Mouse (Mus musculus): Measurements from ENCODE around the gene Gm5426. TPM values are rescaled to one million over a fixed set of nuclear protein-coding genes. Genes with fewer than 3 reads are reported as not detected.

Gene Gm5426
- polyA plus RNA-seq, 1 experiment from 2014 or later, result not detected

DNA sequence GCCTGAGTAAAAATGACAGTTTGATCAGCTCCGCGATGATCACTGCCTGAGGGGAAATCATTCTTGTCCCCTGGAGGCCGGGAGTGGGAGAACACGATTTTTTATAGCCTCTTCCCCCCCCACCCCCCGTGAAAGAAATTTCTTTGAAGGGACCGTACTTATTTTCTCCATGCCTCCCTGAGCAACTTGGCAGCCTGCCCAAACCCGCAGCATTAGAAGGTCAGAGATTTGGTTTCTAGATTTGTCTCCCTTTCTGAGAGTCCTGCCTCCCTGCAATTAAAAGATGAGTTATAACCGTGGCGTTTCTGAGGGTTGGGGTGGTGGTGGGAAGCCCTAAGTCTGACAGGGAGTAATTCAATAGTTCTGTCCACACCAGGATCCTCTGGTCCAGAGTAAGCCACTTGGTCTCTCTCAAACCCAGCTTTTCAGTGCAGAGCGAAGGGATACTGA, 11.9 kb downstream of the Gm5426 start:
- no peaks in the 10 kb centered on the region for H3K27me3 ChIP-seq
- no peaks in the 10 kb centered on the region for H3K9me3 ChIP-seq (replicated peaks)
- H3K4me2 ChIP-seq (replicated peaks), result peak overlapping the region; percentile 21; the same call in 1 of the 2 replicates
- H3K4me3 ChIP-seq, result no peak overlapping the region
- H3K27ac ChIP-seq, result 0 out of 2 replicates have a peak overlapping the region, but pooled peaks have one; percentile 18
- peaks cover 8% of the 10 kb centered on the region for H3K4me1 ChIP-seq
- H3K9ac ChIP-seq, result no peak overlapping the region
- H3K36me3 ChIP-seq, result no peaks in the 10 kb centered on the region
- ATAC-seq (ENCODE audit: low FRiP score), result 0 out of 2 replicates have a peak, but pooled peaks have one; percentile 22
- 36% methylated on average over 10 of the region's 10 CpGs for WGBS

DNA sequence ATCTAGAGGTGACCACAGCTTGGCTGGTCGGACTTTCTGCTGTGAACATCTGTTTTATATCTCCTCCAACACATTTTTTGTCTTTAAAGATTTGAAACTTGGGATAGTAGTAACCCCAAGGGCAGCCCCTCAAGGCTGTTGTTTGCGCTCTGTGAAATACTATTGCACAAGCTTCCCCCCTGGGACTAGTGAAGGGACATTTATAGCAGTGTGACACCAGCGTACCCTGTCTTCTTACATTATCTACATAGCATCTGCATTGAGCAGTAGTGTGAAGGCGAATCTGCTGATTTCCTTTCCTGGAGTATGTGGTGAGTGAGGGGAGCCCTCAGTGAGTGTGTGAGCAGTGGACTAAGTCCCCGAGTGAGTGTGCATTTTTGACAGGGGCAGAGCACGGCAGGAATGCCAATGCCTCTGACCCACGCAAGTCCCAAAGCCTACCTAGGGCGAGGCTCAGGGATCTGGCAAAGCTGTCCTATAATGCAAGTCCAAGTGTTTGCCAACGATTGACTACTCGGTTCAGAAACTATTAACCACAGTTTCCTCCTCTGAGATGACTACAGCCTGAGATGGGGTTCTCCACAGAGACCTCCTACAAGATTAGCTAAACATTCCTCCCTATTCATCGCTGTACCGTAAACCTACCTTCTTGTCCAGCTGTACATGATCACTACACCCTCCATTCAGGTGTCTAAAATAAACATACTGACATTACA, 14.2 kb downstream of the Gm5426 start:
- Histone ChIP-seq H3K9ac (no peak overlapping the region), H3K27ac (no peak overlapping the region), H3K9me3 (replicated peaks) (no peaks in the 10 kb centered on the region), H3K4me1 (peaks cover 8% of the 10 kb centered on the region), H3K4me2 (replicated peaks) (no peak overlapping the region), H3K36me3 (no peaks in the 10 kb centered on the region), H3K4me3 (no peak overlapping the region), H3K27me3 (no peaks in the 10 kb centered on the region)
- ATAC-seq (ENCODE audit: low FRiP score), result no peak
- 85% methylated on average over 12 of the region's 12 CpGs for WGBS

GRCm38 (mm10) chr10:96153315-96153714, 16.9 kb downstream of the Gm5426 start:
- Histone ChIP-seq H3K27me3 (no peaks in the 10 kb centered on the region), H3K27ac (no peak overlapping the region), H3K9ac (no peak overlapping the region), H3K4me1 (peaks cover 5% of the 10 kb centered on the region), H3K4me2 (replicated peaks) (no peak overlapping the region), H3K4me3 (no peak overlapping the region), H3K9me3 (replicated peaks) (no peaks in the 10 kb centered on the region), H3K36me3 (no peaks in the 10 kb centered on the region)
- 55% methylated on average over 5 of the region's 5 CpGs for WGBS
- no peak for ATAC-seq (ENCODE audit: low FRiP score)

- H3K9ac ChIP-seq, result no peak overlapping the region
- no peaks in the 10 kb centered on the region for H3K27me3 ChIP-seq
- no peak for ATAC-seq (ENCODE audit: low FRiP score)
- no peak overlapping the region for H3K4me2 ChIP-seq (replicated peaks)
- H3K4me1 ChIP-seq, result no peaks in the 10 kb centered on the region
- no peaks in the 10 kb centered on the region for H3K36me3 ChIP-seq
- H3K9me3 ChIP-seq (replicated peaks), result no peaks in the 10 kb centered on the region
- no peak overlapping the region for H3K4me3 ChIP-seq
- H3K27ac ChIP-seq, result no peak overlapping the region
- WGBS, result 75% methylated on average over 7 of the region's 7 CpGs
These were observed 26.7 kb downstream of the Gm5426 start for GRCm38 (mm10) chr10:96162975-96163706.

DNA sequence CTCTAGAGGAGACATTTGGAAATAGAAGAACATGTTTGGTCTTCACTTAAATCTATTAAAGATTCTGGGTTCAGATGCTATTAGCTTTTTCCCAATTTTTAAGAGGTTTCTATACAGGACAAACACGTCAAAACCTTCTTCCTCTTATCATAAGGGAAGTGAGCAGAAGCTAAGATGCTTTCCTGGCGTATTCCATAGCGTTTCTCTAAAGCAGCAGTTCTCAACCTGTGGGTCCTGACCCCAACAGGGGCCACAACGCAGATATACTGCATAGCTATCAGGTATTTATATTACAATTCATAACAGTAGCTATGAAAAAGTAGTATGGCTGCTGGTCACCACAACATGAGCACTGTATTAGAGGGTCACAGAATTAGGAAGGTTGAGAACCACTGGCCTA, 27.4 kb downstream of the Gm5426 start:
- H3K9ac ChIP-seq, result no peak overlapping the region
- H3K4me2 ChIP-seq (replicated peaks), result no peak overlapping the region
- no peak overlapping the region for H3K4me3 ChIP-seq
- no peaks in the 10 kb centered on the region for H3K27me3 ChIP-seq
- no peaks in the 10 kb centered on the region for H3K9me3 ChIP-seq (replicated peaks)
- no peak for ATAC-seq (ENCODE audit: low FRiP score)
- 90% methylated on average over 4 of the region's 4 CpGs for WGBS
- H3K4me1 ChIP-seq, result no peaks in the 10 kb centered on the region
- no peak overlapping the region for H3K27ac ChIP-seq
- H3K36me3 ChIP-seq, result no peaks in the 10 kb centered on the region

DNA sequence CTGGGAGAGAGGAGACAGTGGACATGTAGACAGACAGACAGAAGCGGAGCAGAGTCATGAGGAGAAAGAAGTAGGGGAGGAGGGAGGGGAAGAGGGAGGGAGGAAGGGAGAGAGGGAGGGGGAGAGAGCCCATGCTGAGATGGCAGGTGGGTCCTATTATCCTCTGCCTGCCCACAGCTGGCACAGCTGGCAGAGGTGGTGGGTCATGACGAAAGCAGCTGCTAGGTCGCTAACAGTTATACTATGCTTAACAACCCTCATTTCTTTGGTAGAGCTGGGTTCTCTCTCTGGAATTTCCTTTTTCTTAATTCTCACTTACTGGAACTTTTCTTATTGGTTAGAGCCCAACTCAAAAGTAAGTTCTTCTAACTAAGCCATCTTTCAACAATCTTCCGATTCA, 28.9 kb downstream of the Gm5426 start:
- 88% methylated on average over 4 of the region's 4 CpGs for WGBS
- no peak overlapping the region for H3K27ac ChIP-seq
- no peak overlapping the region for H3K9ac ChIP-seq
- H3K4me1 ChIP-seq, result no peaks in the 10 kb centered on the region
- H3K9me3 ChIP-seq (replicated peaks), result no peaks in the 10 kb centered on the region
- H3K4me3 ChIP-seq, result no peak overlapping the region
- no peaks in the 10 kb centered on the region for H3K36me3 ChIP-seq
- H3K4me2 ChIP-seq (replicated peaks), result no peak overlapping the region
- no peak for ATAC-seq (ENCODE audit: low FRiP score)
- no peaks in the 10 kb centered on the region for H3K27me3 ChIP-seq

DNA sequence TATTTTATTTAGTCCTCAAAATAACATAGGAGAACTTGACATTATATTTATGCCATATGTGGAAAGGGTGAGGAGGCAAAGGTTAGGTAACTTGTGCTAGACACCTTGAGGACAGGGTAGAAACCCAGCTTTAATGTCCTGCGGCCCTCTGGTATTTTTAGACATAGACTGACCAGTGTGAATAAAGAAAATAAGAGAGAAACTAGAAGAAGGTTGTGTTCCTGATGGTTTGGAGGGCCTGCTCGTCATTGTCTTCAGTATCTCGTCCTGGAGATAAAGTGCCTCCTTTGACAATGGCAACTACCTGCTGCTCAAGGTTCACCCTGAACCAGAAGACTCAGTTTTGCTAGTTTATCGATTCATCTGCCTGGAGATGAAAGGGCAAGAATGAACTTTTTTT, 32.6 kb downstream of the Gm5426 start:
- no peak overlapping the region for H3K4me3 ChIP-seq
- H3K9ac ChIP-seq, result no peak overlapping the region
- ATAC-seq (ENCODE audit: low FRiP score), result no peak
- H3K36me3 ChIP-seq, result no peaks in the 10 kb centered on the region
- no peaks in the 10 kb centered on the region for H3K27me3 ChIP-seq
- whole genome bisulfite sequencing, result 90% methylated on average over 4 of the region's 4 CpGs
- no peak overlapping the region for H3K27ac ChIP-seq
- H3K4me2 ChIP-seq (replicated peaks), result no peak overlapping the region
- H3K9me3 ChIP-seq (replicated peaks), result no peaks in the 10 kb centered on the region
- no peaks in the 10 kb centered on the region for H3K4me1 ChIP-seq

- Histone ChIP-seq H3K36me3 (no peaks in the 10 kb centered on the region), H3K4me1 (no peaks in the 10 kb centered on the region), H3K4me2 (replicated peaks) (no peak overlapping the region), H3K9me3 (replicated peaks) (no peaks in the 10 kb centered on the region), H3K4me3 (no peak overlapping the region), H3K27ac (no peak overlapping the region), H3K9ac (no peak overlapping the region), H3K27me3 (no peaks in the 10 kb centered on the region)
- no peak for ATAC-seq (ENCODE audit: low FRiP score)
These were observed 35.1 kb downstream of the Gm5426 start for GRCm38 (mm10) chr10:96171546-96171945.

- Histone ChIP-seq H3K9me3 (replicated peaks) (no peaks in the 10 kb centered on the region), H3K36me3 (no peaks in the 10 kb centered on the region), H3K27me3 (no peaks in the 10 kb centered on the region), H3K27ac (no peak overlapping the region), H3K4me1 (no peaks in the 10 kb centered on the region), H3K4me3 (no peak overlapping the region), H3K4me2 (replicated peaks) (no peak overlapping the region), H3K9ac (no peak overlapping the region)
- ATAC-seq (ENCODE audit: low FRiP score), result no peak
- WGBS, result 84% methylated on average over 4 of the region's 4 CpGs
These were observed 36.6 kb downstream of the Gm5426 start for GRCm38 (mm10) chr10:96172964-96173363.

- Histone ChIP-seq H3K36me3 (no peaks in the 10 kb centered on the region), H3K4me3 (no peak overlapping the region), H3K4me1 (no peaks in the 10 kb centered on the region), H3K27me3 (no peaks in the 10 kb centered on the region), H3K9ac (no peak overlapping the region), H3K4me2 (replicated peaks) (no peak overlapping the region), H3K9me3 (replicated peaks) (no peaks in the 10 kb centered on the region), H3K27ac (no peak overlapping the region)
- 81% methylated on average over 10 of the region's 10 CpGs for WGBS
- no peak for ATAC-seq (ENCODE audit: low FRiP score)
These were observed 37.4 kb downstream of the Gm5426 start for GRCm38 (mm10) chr10:96173771-96174170.

- WGBS, result 91% methylated on average over 6 of the region's 6 CpGs
- ATAC-seq (ENCODE audit: low FRiP score), result no peak
- Histone ChIP-seq H3K9ac (no peak overlapping the region), H3K4me1 (no peaks in the 10 kb centered on the region), H3K36me3 (no peaks in the 10 kb centered on the region), H3K4me3 (no peak overlapping the region), H3K4me2 (replicated peaks) (no peak overlapping the region), H3K9me3 (replicated peaks) (no peaks in the 10 kb centered on the region), H3K27me3 (no peaks in the 10 kb centered on the region), H3K27ac (no peak overlapping the region)
These were observed 40.5 kb downstream of the Gm5426 start for GRCm38 (mm10) chr10:96176916-96177315.

DNA sequence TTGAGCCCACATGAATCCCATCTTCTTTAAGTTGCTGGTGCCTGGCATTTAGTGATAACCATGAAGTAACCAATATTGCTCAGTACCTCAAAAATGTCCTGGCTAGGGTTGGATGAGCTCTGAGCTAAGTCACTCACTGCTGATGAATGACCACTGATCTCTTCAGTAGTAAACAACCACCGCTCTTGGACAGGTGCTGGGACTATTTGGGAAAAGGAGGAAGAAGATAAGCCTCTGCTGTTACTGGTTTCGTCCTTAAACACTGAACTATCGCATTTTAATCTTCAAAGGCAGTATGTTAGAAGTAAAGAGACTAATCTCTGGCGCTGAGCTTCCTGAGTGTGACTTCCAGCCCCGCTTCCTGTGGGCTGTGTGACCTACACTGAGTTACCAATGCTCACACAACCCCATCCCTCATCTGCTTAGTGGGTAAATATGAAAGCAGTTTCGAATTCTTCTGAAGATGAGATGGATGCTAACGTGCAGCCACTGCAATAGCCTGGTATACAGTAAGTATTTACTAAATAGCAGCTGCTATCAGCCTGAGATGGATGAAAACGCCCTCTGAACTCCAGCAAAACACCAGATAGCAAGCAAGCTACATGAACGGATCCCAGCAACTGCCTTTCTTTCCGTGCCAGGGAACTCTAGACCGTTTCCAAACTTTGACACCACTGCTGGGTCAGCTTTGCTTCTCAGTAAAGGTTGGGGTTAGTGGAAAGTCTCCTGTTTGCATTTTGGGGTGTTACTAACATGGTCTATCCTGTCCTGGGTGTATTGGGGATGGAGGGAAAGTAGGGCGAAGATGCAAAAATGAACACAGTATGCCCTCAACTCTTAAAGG, 44.4 kb downstream of the Gm5426 start:
- Histone ChIP-seq H3K4me1 (no peaks in the 10 kb centered on the region), H3K4me2 (replicated peaks) (no peak overlapping the region), H3K27me3 (no peaks in the 10 kb centered on the region), H3K36me3 (no peaks in the 10 kb centered on the region), H3K27ac (no peak overlapping the region), H3K9ac (no peak overlapping the region), H3K4me3 (no peak overlapping the region), H3K9me3 (replicated peaks) (no peaks in the 10 kb centered on the region; the same call in 1 of the 2 replicates)
- 87% methylated on average over 12 of the region's 12 CpGs for WGBS
- no peak for ATAC-seq (ENCODE audit: low FRiP score)

Data from hindbrain, embryonic 12.5 days (tissue).